Mouse (Mus musculus) testis, adult 2 months (tissue): Measurements from ENCODE around the gene Styk1.

ENCODE experiments used
- CTCF ChIP-seq: fragments of 200-500 bp; IDR thresholded peaks from 2 replicates; pipeline ENCODE4 v1.5.1; 2012; ENCODE audit warnings: low read depth, mild to moderate bottlenecking, inconsistent platforms, low read length, moderate library complexity; ENCODE audit not compliant: control insufficient read depth, insufficient read depth, insufficient replicate concordance
- POLR2A ChIP-seq: fragments of 200-500 bp; IDR thresholded peaks from 2 replicates; pipeline ENCODE4 v1.6.1; 2012; ENCODE audit warnings: low read depth, mild to moderate bottlenecking, inconsistent platforms, low read length, moderate library complexity; ENCODE audit not compliant: control insufficient read depth

GRCm38 (mm10) chr6:131262778-131263177 lies 90.6 kb downstream of the Styk1 start:
- TF ChIP-seq POLR2A: no peak
- TF ChIP-seq CTCF: no peak
